Mouse (Mus musculus) E14TG2a.4 (cell line): ENCODE data around the gene Ppp1r32.

Source experiments
- H3K27me3 ChIP-seq: 2 replicates; pipeline ENCODE4 v1.6.1; 2014; ENCODE audit warnings: low read length, control low read depth; ENCODE audit not compliant: insufficient read depth
- H3K36me3 ChIP-seq: 2 replicates; pipeline ENCODE4 v1.6.1; 2014; ENCODE audit warnings: low read length, control low read depth; ENCODE audit not compliant: insufficient read depth
- H3K4me1 ChIP-seq: replicated peaks from 2 replicates; pipeline ENCODE4 v1.6.1; 2014; ENCODE audit warnings: low read depth, low read length, control low read depth
- H3K4me3 ChIP-seq: replicated peaks from 2 replicates; pipeline ENCODE4 v1.5.1; 2014; ENCODE audit warnings: mild to moderate bottlenecking, low read length
- H3K9me3 ChIP-seq: 2 replicates; pipeline ENCODE4 v1.6.1; 2014; ENCODE audit warnings: low read length, control low read depth
- CTCF ChIP-seq: conservative IDR thresholded peaks from 2 replicates; pipeline ENCODE4 v1.5.1; 2014; ENCODE audit warnings: low read length
- NANOG ChIP-seq: IDR thresholded peaks from 2 replicates; pipeline ENCODE4 v1.6.1; 2014; ENCODE audit warnings: borderline replicate concordance, low read length, mixed read lengths
- POU5F1 ChIP-seq: IDR thresholded peaks from 2 replicates; pipeline ENCODE4 v1.6.1; 2014; ENCODE audit warnings: low read length, borderline replicate concordance

The Ppp1r32 gene

DNA sequence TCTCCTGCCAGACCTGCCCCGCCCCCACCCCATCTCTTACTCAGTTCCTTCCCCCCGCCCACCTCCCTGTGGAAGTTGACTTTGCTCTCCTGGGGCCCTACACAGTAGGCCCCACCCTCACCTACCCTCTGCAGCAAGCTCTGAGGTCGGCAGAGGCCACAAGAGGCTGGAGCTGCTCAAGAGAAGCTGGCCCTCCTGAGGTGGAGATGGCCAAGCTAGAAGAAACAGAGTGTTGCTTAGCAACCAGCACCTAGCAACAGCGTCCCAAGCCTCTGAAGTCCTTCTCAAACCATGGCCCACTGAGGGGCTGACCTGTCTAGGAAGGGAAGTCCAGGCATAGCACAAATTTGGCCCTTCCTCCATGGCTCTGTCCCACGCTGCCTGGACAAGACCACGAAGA lies at the start of gene Ppp1r32:
TSS of gene Ppp1r32 (minus strand) at position 226 of the 400 bp plus-strand sequence.
- no peaks in the 10 kb centered on the region for H3K9me3 ChIP-seq
- no peak within 1 kb of the TSS for H3K4me3 ChIP-seq
- no peaks in the 10 kb centered on the region for H3K36me3 ChIP-seq
- TF ChIP-seq POU5F1 (no peak), NANOG (no peak), CTCF (no peak)
- peaks cover 51% of the 10 kb centered on the region for H3K27me3 ChIP-seq
- peaks cover 3% of the 10 kb centered on the region; the same call in 1 of the 2 replicates for H3K4me1 ChIP-seq

DNA sequence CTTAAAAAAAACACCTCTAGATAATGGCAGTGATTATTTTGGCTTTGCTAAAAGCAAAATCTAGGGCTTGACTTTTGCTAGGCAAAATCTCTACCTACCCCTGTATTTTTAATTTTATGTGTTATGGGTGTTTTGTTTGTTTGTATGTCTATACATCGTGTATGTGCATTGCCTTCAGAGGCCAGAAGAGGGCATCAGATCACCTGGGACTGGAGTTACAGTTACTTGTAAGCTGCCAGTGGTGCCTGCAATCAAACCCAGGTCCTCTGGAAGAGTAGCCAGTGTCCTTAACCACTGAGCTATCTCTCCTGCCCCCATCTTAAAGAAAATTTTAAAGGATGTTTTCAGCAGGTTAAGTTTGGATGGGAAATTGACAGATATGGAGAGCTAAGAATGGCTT lies 47.4 kb upstream of the Ppp1r32 start:
- Histone ChIP-seq H3K4me3 (no peak overlapping the region), H3K9me3 (no peaks in the 10 kb centered on the region), H3K27me3 (no peaks in the 10 kb centered on the region), H3K36me3 (peaks cover 77% of the 10 kb centered on the region), H3K4me1 (peaks cover 19% of the 10 kb centered on the region)
- TF ChIP-seq CTCF (peak; percentile 35), POU5F1 (no peak)

DNA sequence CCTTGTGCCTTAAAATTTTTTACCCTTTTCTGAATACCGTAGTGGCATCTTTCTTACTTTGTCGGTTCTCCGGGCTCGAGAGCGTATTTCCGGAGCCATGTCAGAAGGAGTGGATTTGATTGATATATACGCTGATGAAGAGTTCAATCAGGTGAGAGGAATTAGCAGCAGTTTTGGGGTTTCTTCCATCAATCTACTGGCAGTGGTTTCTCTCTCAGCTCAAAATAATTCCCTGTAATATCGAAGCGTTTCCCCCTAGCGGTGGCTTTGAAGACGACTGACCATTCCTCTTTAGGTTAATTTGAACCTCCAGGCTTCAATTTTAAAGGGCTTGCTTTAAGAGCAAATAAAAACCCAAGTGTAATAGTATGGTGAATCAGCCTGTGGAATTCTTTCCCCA lies 43.2 kb upstream of the Ppp1r32 start, which contains the start of gene Sdhaf2:
TSS of gene Sdhaf2 (minus strand) at position 233 of the 400 bp plus-strand sequence.
- no peaks in the 10 kb centered on the region for H3K27me3 ChIP-seq
- peaks cover 31% of the 10 kb centered on the region for H3K4me1 ChIP-seq
- TF ChIP-seq CTCF (peak; percentile 72), NANOG (no peak), POU5F1 (no peak)
- peak within 1 kb of the TSS; percentile 95 for H3K4me3 ChIP-seq
- H3K36me3 ChIP-seq = peaks cover 47% of the 10 kb centered on the region
- H3K9me3 ChIP-seq = no peaks in the 10 kb centered on the region

DNA sequence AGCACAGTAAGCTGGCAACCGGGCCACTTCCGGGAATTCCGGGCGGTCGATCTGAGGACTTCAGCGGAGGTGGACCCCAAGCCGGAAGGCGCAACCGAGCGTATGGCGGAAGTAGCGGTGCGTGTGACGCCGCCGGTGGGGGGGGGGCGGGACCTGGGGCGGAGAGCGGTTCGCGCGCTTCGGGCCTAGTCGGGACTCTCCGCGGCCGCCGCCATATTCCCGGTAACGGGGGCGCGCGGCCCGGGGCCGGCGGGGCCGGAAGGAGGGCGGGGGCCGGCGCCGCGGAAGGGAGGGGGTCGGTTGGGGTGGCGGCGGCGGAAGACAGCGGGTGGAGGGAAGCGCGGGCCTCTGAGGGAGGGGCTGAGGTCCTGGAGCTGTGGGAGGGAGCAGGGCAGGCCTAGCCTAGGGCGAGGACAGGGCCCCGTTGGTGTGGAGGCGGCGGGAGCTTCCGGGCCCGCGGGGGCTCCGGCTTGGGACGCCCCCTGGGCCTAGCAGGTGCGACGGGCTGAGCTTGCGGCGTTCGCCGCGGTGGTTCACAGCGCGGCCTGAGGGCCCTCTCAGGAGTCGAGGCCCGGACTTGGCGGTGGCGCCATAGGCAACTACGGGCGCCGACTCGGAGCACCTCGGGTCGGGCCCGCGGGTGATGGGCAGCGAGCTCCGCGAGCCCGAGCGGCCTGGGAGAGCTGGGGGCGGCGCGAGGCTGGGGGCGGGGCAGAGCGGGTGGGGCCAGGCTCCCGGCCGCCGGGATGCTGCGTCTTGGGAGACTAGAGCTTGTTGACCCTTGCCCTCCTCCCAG lies 42.6 kb upstream of the Ppp1r32 start, which contains the start of gene Cpsf7:
TSS of gene Cpsf7 (plus strand) at position 161 of the 796 bp plus-strand sequence.
- Histone ChIP-seq H3K9me3 (no peaks in the 10 kb centered on the region), H3K4me1 (peaks cover 31% of the 10 kb centered on the region), H3K27me3 (no peaks in the 10 kb centered on the region), H3K36me3 (peaks cover 41% of the 10 kb centered on the region), H3K4me3 (peak within 1 kb of the TSS; percentile 95)
- TF ChIP-seq POU5F1 = no peak

DNA sequence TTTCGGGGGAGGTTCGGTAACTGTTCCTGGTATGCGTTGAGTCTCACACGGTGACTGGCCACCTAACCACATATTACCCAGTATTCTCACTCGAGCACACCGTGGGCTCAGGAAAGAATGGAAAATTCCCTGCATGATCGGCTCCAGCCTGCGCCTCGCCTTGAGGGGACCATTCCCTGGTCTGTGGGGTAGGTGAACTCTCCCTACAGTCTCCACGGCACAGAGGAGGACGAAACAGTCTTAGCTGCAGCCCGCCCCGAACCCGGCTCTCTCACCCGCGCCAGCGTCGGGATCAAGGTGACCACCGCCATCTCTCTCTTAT lies 42.0 kb upstream of the Ppp1r32 start:
- no peak for TF ChIP-seq CTCF
- no peak for TF ChIP-seq NANOG
- no peak for TF ChIP-seq POU5F1
- Histone ChIP-seq H3K9me3 (no peaks in the 10 kb centered on the region), H3K4me3 (peak overlapping the region; percentile 95), H3K36me3 (peaks cover 39% of the 10 kb centered on the region), H3K4me1 (peaks cover 31% of the 10 kb centered on the region), H3K27me3 (no peaks in the 10 kb centered on the region)

DNA sequence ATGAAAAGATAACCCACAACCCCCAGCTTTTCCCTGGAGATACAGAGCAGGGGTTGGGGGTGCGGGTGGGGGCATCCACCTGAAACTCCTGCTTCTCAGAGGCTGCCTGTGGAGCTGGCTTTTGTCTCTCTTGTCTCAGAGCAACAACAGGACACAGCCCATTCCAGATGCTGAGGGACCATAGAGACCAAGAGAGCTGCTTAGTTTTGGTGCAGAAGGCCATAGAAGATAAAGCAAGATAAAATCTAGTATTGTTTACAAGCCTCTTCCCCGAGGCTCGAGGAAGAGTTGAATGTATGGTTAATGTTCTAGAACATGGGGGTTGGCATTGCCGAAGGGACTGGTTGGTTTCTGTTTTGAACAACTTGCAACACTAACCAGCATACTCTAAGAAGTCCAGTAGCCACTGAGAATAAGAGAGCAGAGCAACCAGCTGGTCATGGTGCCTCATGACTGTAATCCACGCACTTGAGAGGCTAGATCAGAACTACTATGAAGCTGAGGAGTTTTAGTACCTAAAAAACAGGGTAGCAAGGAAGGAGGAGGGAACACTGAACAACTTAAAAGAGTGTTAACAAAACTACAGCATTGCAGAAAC lies 40.9 kb upstream of the Ppp1r32 start:
- Histone ChIP-seq H3K9me3 (no peaks in the 10 kb centered on the region), H3K4me1 (peaks cover 31% of the 10 kb centered on the region), H3K27me3 (no peaks in the 10 kb centered on the region), H3K36me3 (peaks cover 33% of the 10 kb centered on the region), H3K4me3 (peak overlapping the region; percentile 95; the same call in 1 of the 2 replicates)
- TF ChIP-seq CTCF = no peak
- no peak for TF ChIP-seq POU5F1
- no peak for TF ChIP-seq NANOG

DNA sequence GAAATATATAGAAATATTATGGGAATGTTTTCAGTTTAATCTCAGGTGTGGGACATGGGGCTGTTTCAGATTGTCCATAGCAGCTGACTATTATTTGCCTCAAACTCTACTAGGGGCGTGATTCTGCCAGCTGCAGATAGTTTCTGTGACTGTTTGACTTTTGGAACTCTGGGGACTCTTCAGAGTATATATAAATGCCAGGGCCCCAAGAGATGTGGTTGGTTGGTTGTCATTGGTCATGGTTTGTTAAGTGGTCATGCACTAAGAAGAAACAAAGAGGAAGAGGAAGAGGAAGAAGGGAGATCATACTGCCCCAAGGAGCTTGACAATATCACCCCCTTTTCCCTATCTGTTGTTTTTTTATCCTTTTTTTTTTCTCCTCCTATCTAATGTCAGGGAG lies 39.2 kb upstream of the Ppp1r32 start:
- Histone ChIP-seq H3K27me3 (no peaks in the 10 kb centered on the region), H3K4me1 (peaks cover 25% of the 10 kb centered on the region), H3K36me3 (peaks cover 30% of the 10 kb centered on the region), H3K4me3 (no peak overlapping the region), H3K9me3 (no peaks in the 10 kb centered on the region)
- no peak for TF ChIP-seq POU5F1
- no peak for TF ChIP-seq CTCF
- TF ChIP-seq NANOG = no peak

DNA sequence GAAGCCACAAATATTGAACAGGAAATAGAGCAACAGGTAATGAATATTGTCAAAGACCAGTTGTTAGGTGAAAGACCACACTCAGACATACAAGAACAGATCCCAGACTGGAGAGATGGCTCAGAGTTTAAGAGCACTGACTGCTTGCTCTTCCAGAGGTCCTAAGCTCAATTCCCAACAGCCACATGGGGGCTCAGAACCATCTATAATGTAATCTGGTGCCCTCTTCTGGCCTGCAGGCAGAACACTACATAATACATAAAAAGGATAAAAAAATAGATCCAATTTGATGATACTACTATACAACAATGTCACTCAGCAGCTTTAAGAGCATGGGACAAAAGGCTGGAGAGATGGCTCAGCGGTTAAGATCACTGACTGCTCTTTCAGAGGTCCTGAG lies 37.6 kb upstream of the Ppp1r32 start:
- Histone ChIP-seq H3K36me3 (peaks cover 37% of the 10 kb centered on the region), H3K9me3 (no peaks in the 10 kb centered on the region), H3K27me3 (no peaks in the 10 kb centered on the region), H3K4me3 (no peak overlapping the region), H3K4me1 (peaks cover 13% of the 10 kb centered on the region)
- TF ChIP-seq NANOG = no peak
- peak; percentile 34 for TF ChIP-seq CTCF
- TF ChIP-seq POU5F1 = no peak
